Mouse (Mus musculus) megakaryocyte progenitor cell, adult 5-6 weeks (primary cell): ENCODE measurements around the gene Elf2. TPM values are rescaled to one million over a fixed set of nuclear protein-coding genes. Genes with fewer than 3 reads are reported as not detected.
A peak's percentile ranks its signal among the peaks of the same experiment; 100 is the strongest.

Experiments
- ATAC-seq: replicated peaks from 2 replicates; pipeline ENCODE4 v1.8.0; 2016; ENCODE audit warnings: mild to moderate bottlenecking, moderate TSS enrichment, inconsistent platforms; ENCODE audit not compliant: poor library complexity
- total RNA-seq, 2 experiments: library from RNA; stranded (forward) in 1 of 2; stranded (reverse) in 1 of 2; fragments of 157-497, 149-512 nt in 1 of 2; fragments of 200-1000 nt in 1 of 2; gene quantifications; 2 replicates each; pipeline versions ENCODE4 v1.2.3 to v1.2.4; 2015 to 2017

Elf2 gene
- total RNA-seq, 2 experiments from 2014 or later, result 43.1 to 96.0 TPM

- ATAC-seq, result peak; percentile 92
Measured at GRCm38 (mm10) chr3:51288880-51289821, 51.3 kb downstream of the Elf2 start.

DNA sequence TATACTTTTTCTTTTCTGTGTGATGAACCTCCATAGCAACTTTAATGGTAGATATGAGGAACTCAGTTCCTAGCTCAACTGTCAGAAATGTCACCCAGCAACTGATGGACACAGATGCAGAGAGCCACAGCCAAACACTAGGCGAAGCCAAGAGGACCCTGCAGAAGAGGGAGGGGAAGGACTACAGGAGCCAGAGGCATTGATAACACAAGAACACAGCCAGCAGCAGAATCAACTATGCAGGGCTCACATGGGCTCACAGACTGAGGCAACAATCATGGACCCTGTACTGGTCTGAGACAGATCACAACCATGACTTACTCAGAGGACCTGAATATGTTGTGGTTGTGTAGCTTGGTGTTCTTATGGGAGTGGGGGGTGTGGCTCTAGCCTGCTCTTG lies 56.1 kb downstream of the Elf2 start:
- ATAC-seq, result no peak

GRCm38 (mm10) chr3:51281727-51282126 lies 58.7 kb downstream of the Elf2 start:
- ATAC-seq, result no peak

- no peak for ATAC-seq
Measured at GRCm38 (mm10) chr3:51278433-51278832, 62.0 kb downstream of the Elf2 start.

- peak; percentile 65 for ATAC-seq
Measured at GRCm38 (mm10) chr3:51277201-51278150, 63.0 kb downstream of the Elf2 start.

DNA sequence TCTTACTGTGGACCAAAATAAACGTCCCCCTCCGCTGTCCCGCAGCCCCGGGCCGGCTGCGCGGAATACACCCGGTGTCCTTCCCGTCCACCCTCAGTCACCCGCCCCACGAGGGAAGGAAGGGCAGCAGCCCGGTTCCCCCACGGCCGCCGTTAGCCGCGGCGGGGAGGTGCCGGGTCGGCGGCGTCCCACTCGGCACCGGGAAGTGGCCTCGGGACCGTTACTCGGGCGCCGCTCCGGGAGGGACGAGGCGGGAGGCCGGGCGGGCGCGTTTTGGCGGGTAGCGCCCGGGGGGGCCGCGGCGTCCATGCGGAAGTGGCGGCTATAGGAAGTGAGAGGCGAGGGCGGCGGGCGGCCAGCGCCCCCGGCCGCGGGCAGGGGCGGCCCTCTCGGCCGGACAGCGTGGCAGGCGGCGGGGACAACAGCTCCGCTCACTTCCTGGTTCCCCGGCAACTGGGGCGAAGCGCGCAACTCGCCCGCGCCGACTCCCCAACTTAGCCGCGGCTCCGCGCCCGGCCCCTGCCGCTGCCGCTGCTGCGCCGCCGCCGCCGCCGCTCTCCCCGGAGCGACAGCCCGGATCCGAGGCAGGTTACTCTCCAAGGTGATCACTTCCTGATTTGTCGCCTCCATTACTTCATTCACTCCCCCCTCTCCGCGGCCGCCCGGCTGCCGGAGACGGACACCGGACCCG lies 63.9 kb downstream of the Elf2 start:
- ATAC-seq, result peak; percentile 14

DNA sequence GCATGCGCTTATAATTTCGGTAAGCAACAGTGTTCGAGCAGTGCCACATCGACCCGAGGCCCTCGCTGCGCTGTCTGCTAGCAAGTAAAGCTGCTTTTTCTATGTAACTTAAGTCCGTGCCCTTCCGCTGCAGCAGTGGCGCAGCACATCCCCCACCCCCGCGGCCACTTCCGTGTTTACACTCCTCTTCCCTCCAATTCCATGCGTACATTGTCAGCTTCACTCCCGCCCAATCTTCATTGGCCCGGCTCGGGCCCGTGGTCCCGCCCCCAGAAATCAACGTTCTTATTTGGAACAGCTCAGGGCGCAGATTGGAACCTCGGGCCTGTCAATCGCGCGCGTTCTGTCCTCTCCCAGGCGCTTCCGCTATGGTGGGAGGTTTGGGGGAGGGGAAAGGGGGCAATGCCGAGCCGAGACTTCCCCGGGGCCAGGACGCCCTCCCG lies 64.5 kb downstream of the Elf2 start:
- peak; percentile 89 for ATAC-seq

DNA sequence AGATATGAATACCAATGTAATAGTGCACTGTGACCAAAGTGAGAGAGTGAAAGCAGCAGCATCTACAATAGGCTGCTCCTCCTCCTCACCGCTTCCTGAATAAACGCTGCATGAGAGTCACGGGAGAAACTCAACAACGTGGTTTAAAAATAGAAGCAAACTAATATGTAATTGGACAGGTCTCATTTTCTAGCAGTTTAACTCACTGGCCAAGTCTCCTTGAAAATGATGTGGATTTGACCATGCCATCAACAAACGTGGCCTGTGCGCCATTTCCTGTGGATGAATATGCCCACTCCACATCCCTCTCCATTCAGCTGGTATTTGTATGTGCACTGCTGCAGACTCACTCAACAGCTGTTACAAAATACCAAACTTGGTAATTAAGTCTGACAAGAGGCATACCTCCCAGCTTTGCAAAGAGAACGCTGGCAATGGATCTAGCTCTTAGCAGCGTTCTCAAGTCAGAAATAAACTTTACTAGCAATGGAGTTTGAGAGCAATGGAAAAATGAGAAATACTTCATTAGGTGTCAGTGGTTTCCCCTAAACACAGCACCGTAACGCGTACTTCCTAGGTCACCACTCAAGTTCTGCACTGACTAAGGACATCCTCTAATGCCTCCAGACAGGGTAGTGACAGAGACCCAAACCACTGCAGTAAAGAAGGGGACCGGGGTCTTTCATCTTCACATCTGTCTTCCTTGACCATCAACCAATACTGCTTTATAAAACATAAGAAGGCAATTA lies 70.2 kb downstream of the Elf2 start:
- peak; percentile 69 for ATAC-seq

DNA sequence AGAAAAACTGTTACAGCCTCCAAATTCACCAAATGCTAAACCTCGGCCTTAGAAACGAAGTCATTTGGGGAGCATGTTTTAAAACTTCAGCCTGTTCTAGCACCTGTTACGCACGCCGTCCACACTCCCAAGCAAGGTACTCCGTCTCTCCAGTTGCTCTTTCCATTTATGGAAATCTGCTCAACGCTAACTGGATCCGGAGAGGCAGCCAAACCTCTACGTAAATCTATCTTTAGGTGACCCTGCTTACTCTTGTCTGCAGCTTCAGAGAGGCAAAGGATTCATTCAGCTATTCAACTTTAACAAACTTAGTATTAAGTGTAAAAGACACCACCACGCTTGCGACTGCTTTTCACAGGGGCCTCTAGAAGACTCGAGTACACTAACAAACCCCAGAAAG lies 72.0 kb downstream of the Elf2 start:
- ATAC-seq, result no peak

DNA sequence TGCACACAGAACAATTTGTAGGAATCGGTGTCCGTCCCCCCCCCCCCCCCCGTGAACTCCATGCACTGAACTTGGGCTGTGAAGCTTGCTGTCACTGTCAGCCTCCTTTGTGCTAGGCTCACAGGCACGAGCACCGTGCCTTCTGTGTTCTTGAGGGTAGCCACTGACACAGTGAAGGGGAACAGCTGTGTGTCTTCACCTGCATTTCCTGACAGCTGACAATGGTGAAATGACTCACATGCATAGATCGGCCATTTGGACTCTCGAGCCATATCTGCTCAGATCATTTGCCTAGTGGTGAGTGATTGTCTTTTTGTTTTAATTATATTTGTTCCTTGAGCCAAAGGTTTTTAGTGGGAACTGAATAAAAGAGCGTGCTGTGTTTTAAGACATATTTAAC lies 77.5 kb downstream of the Elf2 start:
- no peak for ATAC-seq

GRCm38 (mm10) chr3:51258070-51258469 lies 82.4 kb downstream of the Elf2 start:
- ATAC-seq, result no peak

DNA sequence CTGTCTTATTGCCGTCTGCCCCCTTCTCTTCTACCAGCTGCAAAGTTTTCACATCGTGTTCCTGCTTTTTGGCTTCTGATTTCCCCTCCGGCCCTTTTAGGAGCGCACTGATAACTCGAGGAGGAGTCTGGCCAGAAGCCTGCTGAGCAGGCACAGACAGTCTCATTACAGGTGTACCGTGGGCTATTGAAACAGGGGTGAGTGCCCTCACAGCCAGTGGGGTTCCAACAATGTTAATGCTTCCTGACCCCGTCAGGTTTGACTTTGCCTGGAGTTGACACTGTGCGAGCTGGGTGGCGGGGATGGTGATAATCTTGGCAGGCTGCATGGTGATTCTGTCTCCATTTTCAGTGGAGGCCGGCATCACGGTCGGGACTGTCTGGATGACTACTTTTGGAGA lies 84.0 kb downstream of the Elf2 start:
- ATAC-seq, result no peak

GRCm38 (mm10) chr3:51254784-51255183 lies 85.7 kb downstream of the Elf2 start:
- ATAC-seq, result peak; percentile 80

GRCm38 (mm10) chr3:51252689-51253402 lies 87.6 kb downstream of the Elf2 start:
- no peak for ATAC-seq

DNA sequence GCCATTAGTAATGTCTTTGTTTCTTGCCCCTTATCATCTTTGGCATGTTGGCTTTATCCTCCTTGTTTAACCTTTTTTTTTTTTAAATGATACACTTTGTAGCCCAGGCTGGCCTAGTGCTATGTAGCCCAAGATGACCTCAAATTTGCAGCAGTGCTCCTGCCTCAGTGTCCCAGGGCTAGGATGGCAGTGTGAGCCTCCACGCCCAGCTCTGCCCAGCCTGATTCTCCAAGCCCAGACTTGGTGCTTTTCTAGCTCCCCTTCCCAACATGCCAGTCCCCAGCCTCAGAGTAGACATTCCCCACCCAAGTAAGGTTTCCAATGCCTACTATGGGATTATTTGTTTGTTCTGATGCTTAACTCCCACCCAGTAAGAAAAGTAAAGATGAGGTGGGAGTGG lies 88.2 kb downstream of the Elf2 start:
- ATAC-seq, result no peak

- no peak for ATAC-seq
Measured at GRCm38 (mm10) chr3:51251057-51251456, 89.4 kb downstream of the Elf2 start.

GRCm38 (mm10) chr3:51249866-51250265 lies 90.6 kb downstream of the Elf2 start:
- no peak for ATAC-seq

DNA sequence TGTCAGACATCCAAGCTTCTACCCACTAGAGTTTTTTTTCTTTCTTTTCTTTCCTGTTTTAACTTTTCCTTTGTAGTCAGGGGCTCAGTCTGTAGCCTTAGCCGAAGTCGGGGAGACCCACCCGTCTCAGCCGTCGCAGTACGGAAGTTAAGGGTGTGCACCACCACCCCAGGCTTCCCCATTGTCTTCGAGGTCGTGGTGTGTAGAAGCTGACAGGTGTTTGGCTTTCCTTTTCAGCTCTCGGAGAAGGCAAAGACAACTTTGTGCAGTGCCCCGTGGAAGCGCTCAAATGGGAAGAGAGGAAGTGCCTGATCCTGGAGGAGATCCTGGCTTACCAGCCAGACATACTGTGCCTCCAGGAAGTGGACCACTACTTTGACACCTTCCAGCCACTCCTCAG lies 91.0 kb downstream of the Elf2 start:
- no peak for ATAC-seq

- ATAC-seq, result no peak
Measured at GRCm38 (mm10) chr3:51248600-51248999, 91.9 kb downstream of the Elf2 start.

DNA sequence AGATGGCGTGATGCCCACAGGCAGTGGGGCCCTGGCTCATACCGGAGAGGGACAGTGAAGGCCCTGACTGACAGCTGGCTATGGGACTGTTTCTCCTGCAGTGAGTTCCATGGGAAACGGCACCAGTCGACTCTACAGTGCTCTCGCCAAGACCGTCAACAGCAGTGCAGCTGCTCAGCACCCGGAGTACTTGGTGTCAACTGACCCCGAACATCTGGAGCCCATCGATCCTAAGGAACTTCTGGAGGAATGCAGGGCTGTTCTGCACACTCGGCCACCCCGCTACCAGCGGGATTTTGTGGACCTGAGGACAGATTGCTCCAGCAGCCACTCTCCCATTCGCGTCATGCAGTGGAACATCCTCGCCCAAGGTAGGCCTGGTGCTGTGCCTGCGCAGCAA lies 92.8 kb downstream of the Elf2 start:
- no peak for ATAC-seq
